Mouse (Mus musculus) embryo, embryonic 10 days (tissue): ENCODE measurements around the gene Pramef25.
"Not testable (repeated sequence)": the region's sequence is repeated elsewhere in the genome, so short reads cannot be mapped to it uniquely, and the experiment has no call there.

Experiments
- DNase-seq: peaks from one replicate; pipeline ENCODE4 v3.0.0-alpha.2; 2015; ENCODE audit warnings: low spot score

The Pramef25 gene

DNA sequence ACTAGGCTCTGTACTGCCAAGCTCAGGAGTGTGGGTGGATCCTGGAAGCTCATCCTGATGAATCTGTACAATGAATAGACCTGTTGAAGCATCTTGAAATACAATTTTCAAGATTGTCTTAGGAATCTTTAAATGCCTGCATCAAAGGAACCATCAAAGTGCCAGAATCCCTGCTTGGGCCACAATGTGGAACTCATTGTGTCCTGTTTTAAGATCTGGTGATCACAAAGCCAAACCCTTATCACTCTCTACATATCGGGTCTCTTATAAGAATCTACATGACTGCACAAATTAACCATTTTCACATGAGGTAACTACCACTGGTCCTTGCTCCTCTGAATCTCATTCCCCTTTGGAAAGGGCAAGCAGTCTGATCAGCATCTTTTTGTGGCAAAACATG lies at the start of gene Pramef25:
Gene Pramef25 (minus strand): TSS at position 101 of the 400 bp plus-strand sequence.
- DNase-seq = not testable (repeated sequence)

DNA sequence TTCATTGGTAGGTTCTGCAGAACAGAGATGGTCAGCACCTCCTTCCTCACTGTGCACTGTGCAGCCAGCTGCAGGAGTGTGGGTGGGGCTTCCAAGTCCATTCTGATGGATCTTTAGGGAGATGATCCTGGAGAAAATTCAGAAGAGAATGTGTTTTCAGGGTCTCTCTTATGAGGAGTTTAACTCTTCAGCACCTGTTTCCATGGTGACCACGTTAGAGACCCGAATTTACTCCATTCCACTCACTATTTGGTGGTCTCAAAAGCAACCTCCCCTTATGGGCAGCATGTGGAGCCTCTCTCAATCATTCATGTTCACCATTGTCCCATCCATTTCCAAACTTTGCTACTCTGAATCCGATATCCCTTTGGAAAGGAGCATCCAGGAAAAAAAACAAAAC lies 43.5 kb upstream of the Pramef25 start, which contains the start of gene Pramef17:
Gene Pramef17 (minus strand): TSS at position 101 of the 400 bp plus-strand sequence.
- DNase-seq = not testable (repeated sequence)

DNA sequence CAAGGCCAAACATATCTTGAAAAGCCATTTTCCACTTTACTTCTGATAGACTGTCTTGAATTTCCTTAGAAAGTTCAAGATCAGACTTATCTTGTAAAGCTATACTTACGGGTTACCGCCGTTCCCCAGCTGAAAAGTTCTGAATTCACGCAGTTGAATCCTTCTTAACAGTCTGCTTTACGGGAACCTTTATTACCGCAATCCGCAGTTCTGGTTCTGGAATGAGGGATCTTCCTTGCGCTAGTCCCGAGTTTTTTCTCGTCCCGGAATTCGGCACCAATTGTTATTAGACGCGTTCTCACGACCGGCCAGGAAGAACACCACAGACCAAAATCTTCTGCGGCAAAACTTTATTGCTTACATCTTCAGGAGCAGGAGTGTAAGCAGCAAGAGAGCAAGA lies 37.3 kb upstream of the Pramef25 start:
- not testable (repeated sequence) for DNase-seq

DNA sequence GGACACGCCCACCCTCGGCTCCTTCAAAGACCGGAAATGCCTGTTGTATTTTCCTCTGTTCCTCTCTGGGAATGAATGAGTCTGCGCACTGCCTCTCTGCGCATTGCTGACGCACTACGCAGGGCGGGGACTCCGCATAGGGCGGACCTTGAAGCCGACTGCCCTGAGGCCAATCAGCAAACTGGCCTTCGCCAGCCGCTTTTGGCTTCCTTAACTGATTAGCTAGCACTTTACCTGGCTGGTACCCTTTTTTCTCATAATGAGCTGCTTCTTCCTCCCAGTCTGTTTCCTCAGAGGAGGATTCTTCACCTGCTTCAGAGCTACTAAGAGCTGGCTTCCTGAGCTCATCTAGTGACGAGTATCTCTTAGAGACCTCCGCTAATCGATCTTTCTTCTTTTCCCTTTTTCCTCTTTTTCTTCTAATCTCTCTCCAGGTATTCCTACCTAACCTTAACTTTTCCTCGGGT lies 36.7 kb upstream of the Pramef25 start:
- DNase-seq = not testable (repeated sequence)

DNA sequence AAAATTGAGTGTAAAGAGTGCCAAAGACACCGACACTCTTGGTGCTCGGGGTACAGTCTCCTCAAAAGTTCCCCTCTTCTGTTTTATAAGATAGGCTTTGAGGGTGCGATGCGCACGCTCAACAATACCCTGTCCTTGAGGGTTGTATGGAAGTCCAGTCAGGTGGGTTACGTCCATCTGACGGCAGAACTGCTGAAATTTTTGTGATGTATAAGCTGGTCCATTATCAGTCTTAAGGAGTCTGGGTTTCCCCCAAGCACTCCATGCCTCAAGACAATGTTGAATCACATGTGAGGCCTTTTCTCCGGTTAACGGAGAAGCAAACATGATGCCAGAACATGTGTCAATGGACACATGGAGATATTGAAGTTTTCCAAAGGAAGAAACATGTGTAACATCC lies 34.9 kb upstream of the Pramef25 start:
- not testable (repeated sequence) for DNase-seq

DNA sequence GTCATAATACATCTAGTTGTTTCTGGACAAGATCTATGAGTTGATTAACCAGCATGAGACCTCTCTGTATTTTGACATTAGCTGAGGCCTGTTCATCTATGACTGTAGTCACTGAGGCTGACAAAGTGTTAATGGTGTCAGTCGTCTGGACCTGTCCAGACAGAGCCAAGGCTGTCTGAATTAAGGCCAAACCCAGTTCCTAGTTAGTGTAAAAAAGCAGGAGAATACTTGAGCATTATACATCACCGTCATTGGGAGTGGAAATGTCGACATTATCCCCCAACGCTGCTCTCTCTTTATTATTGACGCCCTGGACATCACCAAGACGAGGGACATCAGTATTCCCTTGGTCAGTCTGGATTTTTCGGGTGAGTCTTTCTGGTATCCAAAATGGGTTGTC lies 34.3 kb upstream of the Pramef25 start:
- DNase-seq = not testable (repeated sequence)

DNA sequence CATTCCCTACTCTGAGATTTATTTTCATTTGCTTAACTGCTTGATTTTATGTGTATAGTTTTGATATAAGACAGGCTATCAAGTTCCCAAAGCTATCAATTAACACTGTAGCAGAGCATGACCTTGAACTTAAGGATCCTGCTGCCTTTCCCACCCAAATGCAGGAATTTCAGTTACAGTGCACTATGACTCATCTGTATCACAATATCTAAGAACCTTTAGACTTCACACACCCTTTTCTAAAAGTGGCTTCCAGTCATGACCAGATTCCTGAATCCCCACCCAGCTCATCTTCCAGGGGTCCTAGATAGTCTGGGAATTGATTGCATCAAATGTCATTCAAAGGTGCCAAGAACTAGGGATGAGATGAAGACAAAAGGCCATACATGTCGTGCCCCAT lies 32.6 kb upstream of the Pramef25 start:
- not testable (repeated sequence) for DNase-seq

DNA sequence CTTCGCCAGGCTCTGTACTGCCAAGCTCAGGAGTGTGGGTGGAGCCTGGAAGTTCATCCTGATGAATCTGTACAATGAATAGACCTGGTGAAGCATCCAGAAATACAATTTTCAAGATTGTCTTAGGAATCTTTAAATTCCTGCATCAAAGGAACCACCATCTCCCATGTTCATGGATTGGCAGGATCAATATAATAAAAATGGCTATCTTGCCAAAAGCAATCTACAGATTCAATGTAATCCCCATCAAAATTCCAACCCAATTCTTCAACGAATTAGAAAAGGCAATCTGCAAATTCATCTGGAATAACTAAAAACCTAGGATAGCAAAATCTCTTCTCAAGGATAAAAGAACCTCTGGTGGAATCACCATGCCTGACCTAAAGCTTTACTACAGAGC lies 16.0 kb upstream of the Pramef25 start, which contains the start of gene Gm13101:
Gene Gm13101 (minus strand): TSS at position 101 of the 400 bp plus-strand sequence.
- DNase-seq = not testable (repeated sequence)

DNA sequence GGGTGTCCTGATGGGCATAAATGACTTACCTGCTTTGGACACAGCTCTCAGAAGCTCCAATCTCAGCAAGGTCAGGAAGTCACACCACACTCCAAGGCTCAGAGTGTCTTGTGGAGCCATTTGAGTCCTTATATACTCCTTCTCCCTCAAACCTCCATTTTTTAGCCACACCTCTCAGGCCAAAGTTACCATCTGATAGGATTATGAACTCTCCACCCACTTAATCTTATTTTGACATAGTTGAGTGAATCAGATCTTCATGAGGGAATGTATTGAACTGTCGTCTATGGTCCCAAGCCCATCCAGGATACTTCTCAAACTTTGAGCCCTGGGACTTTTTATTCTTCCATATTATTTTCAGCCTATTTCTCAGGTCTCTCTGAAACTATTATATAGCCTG lies 50.5 kb downstream of the Pramef25 start, which contains the start of gene Pramef6:
Gene Pramef6 (minus strand): TSS at position 101 of the 400 bp plus-strand sequence.
- DNase-seq = not testable (repeated sequence)
